Mouse (Mus musculus): ENCODE measurements at regions not wholly inside any gene's neighbourhood (a gene's known extent, or its start where the extent isn't known, plus 50 kb on each side); places are given as distances from the start of the nearest gene placed in this dataset.

GRCm38 (mm10) chr1:28229611-28230010 lies 550.4 kb downstream of the Gm597 start:
- no peaks in the 10 kb centered on the region for H3K27me3 ChIP-seq (ENCODE audit: insufficient read depth, low read length)
- H3K4me1 ChIP-seq (ENCODE audit: insufficient read depth), result no peaks in the 10 kb centered on the region
- TF ChIP-seq CTCF (IDR thresholded peaks at IDR 0.05; ENCODE audit: low read depth), result no peak
- no peak overlapping the region for H3K9ac ChIP-seq
- DNase-seq, result peak; percentile 19
- no peaks in the 10 kb centered on the region for H3K9me3 ChIP-seq (ENCODE audit: low read depth, low read length)
- ATAC-seq (ENCODE audit: insufficient read depth), result no peak
- H3K36me3 ChIP-seq (ENCODE audit: insufficient read depth), result no peaks in the 10 kb centered on the region
- H3K27ac ChIP-seq (ENCODE audit: low read depth), result no peak overlapping the region
- no peak overlapping the region for H3K4me2 ChIP-seq
- no peak overlapping the region for H3K4me3 ChIP-seq (ENCODE audit: low read depth, low read length)

GRCm38 (mm10) chr1:28214243-28215038 lies 565.6 kb downstream of the Gm597 start:
- 55% methylated on average over 2 of the region's 2 CpGs for WGBS
- Histone ChIP-seq H3K9ac (no peak overlapping the region), H3K4me3 (ENCODE audit: low read depth, low read length) (no peak overlapping the region), H3K9me3 (ENCODE audit: low read depth, low read length) (no peaks in the 10 kb centered on the region), H3K4me2 (no peak overlapping the region), H3K4me1 (ENCODE audit: insufficient read depth) (no peaks in the 10 kb centered on the region), H3K27ac (ENCODE audit: low read depth) (no peak overlapping the region), H3K27me3 (ENCODE audit: insufficient read depth, low read length) (no peaks in the 10 kb centered on the region), H3K36me3 (ENCODE audit: insufficient read depth) (no peaks in the 10 kb centered on the region)
- ATAC-seq (ENCODE audit: insufficient read depth) (peak; percentile 90), DNase-seq (peak; percentile 21)
- TF ChIP-seq CTCF (IDR thresholded peaks at IDR 0.05; ENCODE audit: low read depth), result no peak

Data from lung, embryonic 14.5 days (tissue).